Mouse (Mus musculus): Measurements from ENCODE around the gene Magi1.

The Magi1 gene

DNA sequence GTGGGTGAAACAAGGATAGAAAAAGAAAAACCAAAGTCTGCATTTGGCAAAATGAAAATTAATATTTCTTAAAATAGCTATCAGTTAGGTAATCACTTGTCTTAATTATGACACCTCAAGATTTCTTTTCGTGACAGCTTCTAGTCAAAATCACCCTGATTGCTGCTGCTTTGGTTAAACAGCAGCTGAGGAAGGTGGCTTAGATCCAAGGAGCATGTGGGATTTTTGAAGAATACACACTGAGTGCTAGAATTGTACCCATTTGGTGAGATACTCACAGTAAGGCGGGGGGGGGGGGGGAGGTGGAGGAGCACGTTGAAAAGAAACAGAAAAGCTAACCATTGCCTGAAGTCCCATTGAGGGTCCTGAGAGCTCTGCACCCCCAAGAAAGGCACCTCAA lies 438.2 kb downstream of the Magi1 start:
- in situ Hi-C loops (cut with MboI; ENCODE audit: low pct_unique_long_range_greater_than_20kb in 1 of 2, low sequenced_read_pairs in 2 of 2, unreplicated experiment in 1 of 2): no loop called here

DNA sequence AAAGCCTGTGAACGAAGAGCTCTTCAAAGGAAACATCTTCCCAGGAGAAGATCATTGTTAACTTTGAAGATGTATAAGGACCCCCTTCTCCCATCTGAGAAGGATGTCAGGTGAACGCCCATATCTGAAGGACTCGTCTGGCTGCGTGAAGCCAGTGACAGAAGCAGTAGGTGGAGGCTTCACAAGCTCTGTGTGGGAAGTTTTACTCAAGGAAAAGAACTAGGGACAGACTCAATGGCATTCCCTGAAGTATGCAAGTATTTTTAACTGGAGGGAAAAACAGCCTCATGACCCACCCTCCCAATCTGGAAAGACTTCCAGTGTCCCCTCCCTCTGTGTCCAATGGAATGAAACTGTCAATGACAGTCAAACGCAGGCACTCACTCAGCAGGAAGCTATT lies 438.6 kb downstream of the Magi1 start:
- in situ Hi-C loops (cut with MboI; ENCODE audit: low pct_unique_long_range_greater_than_20kb in 1 of 2, low sequenced_read_pairs in 2 of 2, unreplicated experiment in 1 of 2): no loop called here

DNA sequence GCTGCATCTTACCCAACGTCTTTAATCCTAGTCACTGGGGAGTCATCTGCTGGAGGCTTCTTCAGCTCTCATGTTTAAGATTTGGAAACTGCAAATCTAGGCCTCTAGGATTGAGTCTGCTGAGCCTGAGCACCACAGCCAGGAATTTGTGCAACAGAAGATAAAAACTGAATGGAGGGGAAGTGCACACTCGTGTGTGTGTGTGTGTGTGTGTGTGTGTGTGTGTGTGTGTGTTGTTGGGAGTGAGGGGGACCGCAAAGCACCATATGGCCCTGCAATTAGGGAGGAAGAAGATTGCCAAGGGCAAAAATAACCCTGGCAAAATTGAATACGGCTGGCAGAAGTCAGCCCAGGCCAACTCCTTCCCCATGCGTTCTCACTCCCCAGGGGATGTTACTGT lies 439.1 kb downstream of the Magi1 start:
- in situ Hi-C loops (cut with MboI; ENCODE audit: low pct_unique_long_range_greater_than_20kb in 1 of 2, low sequenced_read_pairs in 2 of 2, unreplicated experiment in 1 of 2): no loop called here

- in situ Hi-C loops (cut with MboI; ENCODE audit: low pct_unique_long_range_greater_than_20kb in 1 of 2, low sequenced_read_pairs in 2 of 2, unreplicated experiment in 1 of 2): no loop called here
Observed at GRCm38 (mm10) chr6:93838398-93838797, 445.3 kb downstream of the Magi1 start.

DNA sequence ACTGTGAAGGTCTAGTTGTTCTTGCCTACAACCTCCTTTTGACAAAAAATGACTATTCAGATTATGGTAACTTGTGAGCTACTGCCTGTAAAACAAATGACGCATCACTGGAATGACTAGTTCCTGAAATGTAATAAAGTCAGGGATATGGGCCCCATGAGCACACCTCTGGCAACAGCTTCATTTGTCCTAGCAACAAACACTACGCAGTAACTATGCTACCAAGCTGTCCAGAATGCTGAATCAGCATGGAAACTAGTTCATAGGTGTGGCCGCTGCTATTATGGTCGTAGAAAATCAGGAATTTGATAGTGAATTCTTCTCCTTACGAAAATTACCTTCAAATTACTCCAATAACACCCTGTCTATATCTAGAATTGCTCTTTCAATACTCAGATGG lies 447.1 kb downstream of the Magi1 start:
- in situ Hi-C loops (cut with MboI; ENCODE audit: low pct_unique_long_range_greater_than_20kb in 1 of 2, low sequenced_read_pairs in 2 of 2, unreplicated experiment in 1 of 2): no loop called here

DNA sequence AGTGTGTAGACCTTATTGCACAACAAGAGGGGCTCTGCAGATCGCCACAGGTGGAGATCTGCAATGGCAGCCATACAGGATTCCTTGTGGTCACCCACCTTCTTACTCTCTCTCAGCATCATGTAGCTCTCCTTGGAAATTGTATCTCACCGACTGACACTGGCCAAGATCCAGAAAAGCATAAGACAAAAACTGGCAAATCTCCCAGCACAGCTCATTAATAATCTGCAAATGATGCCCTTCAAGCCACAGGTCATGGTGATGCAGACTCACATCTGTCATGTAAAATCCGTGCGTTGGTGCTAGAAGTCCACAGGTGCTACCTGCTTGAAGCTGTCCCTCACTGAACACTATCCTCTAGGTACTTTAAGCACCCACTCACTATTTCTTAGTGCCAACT lies 448.5 kb downstream of the Magi1 start:
- in situ Hi-C loops (cut with MboI; ENCODE audit: low pct_unique_long_range_greater_than_20kb in 1 of 2, low sequenced_read_pairs in 2 of 2, unreplicated experiment in 1 of 2): no loop called here

DNA sequence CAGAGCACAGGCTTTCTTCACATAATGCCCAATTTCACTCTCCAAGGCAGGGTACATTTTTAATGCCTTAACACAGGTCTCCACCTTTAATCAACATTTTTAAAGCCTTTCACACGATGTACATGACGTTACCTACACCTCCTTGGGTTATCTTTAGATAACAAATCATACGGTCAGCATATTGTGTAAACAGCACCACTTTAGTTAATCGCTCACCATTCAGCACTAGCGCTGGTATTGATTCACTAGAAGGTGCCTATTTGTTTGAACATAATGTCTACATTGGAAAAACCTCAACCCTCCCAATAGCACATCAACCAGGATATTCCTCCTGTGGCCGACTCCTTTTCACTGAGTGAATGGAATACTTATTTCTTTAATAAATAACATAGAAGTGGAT lies 455.5 kb downstream of the Magi1 start:
- in situ Hi-C loops (cut with MboI; ENCODE audit: low pct_unique_long_range_greater_than_20kb in 1 of 2, low sequenced_read_pairs in 2 of 2, unreplicated experiment in 1 of 2): no loop called here

GRCm38 (mm10) chr6:93826875-93827274 lies 456.8 kb downstream of the Magi1 start:
- in situ Hi-C loops (cut with MboI; ENCODE audit: low pct_unique_long_range_greater_than_20kb in 1 of 2, low sequenced_read_pairs in 2 of 2, unreplicated experiment in 1 of 2): no loop called here

GRCm38 (mm10) chr6:93822221-93822897 lies 461.4 kb downstream of the Magi1 start:
- in situ Hi-C loops (cut with MboI; ENCODE audit: low pct_unique_long_range_greater_than_20kb in 1 of 2, low sequenced_read_pairs in 2 of 2, unreplicated experiment in 1 of 2): no loop called here

- in situ Hi-C loops (cut with MboI; ENCODE audit: low pct_unique_long_range_greater_than_20kb in 1 of 2, low sequenced_read_pairs in 2 of 2, unreplicated experiment in 1 of 2): no loop called here
Observed at GRCm38 (mm10) chr6:93821512-93821911, 462.2 kb downstream of the Magi1 start.

DNA sequence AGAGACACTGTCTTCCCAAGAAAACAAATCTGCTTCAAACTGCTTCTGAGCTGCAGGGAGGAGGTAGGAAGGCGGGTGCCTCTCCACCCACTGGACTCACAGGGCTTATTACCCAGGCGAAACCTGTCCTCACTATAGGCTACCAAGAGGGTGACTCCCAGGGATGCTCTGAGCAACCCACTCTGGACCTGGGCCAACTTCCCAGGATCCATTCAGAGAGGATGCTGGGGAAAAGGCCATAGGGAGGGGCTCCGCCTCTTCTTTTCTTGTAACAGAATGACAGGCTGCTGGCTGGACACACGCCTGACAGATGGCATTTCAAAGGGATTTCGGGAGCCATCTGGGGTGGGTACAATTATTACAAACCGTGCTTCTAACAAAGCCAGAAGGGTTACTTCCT lies 463.8 kb downstream of the Magi1 start:
- in situ Hi-C loops (cut with MboI; ENCODE audit: low pct_unique_long_range_greater_than_20kb in 1 of 2, low sequenced_read_pairs in 2 of 2, unreplicated experiment in 1 of 2): no loop called here

DNA sequence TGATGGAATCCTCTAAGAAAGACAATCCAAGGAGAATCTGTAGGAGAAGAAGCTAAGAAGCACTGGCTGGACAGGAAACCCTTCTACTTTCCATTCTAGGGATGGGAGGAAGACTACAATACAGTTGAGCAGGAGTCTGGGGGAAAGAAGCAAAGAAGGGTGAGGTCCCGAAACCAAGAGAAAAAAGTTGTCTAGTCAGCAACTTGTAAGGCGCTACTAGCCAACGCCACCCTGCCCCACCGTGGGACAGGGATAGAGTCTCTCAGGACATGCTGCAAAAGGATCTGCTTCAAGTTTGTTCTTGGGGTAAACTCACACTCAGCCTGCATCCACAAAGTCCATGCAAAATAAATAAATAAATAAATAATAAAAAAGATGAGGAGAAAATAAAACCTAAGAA lies 464.4 kb downstream of the Magi1 start:
- in situ Hi-C loops (cut with MboI; ENCODE audit: low pct_unique_long_range_greater_than_20kb in 1 of 2, low sequenced_read_pairs in 2 of 2, unreplicated experiment in 1 of 2): no loop called here

DNA sequence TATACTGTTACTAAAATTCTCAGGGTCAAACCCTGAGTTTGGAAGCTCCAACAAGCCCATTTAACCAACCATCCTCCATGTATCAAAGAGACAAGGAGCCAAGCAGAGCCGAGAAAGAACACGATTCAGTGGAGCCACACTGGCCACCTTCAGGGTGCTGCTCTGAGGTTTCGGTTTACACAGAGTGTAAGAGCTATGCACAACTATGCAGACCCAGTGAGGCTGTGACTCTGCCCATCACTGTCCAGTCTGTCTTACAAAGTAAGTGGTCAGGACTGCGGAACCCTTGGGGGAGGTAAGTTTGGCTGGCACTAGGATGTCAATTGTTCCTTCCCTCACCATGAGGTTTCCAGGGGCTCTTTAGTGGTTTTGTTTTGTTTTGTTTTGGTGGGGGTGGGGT lies 465.2 kb downstream of the Magi1 start:
- in situ Hi-C loops (cut with MboI; ENCODE audit: low pct_unique_long_range_greater_than_20kb in 1 of 2, low sequenced_read_pairs in 2 of 2, unreplicated experiment in 1 of 2): no loop called here

- in situ Hi-C loops (cut with MboI; ENCODE audit: low pct_unique_long_range_greater_than_20kb in 1 of 2, low sequenced_read_pairs in 2 of 2, unreplicated experiment in 1 of 2): no loop called here
Observed at GRCm38 (mm10) chr6:93805407-93805936, 478.2 kb downstream of the Magi1 start.

DNA sequence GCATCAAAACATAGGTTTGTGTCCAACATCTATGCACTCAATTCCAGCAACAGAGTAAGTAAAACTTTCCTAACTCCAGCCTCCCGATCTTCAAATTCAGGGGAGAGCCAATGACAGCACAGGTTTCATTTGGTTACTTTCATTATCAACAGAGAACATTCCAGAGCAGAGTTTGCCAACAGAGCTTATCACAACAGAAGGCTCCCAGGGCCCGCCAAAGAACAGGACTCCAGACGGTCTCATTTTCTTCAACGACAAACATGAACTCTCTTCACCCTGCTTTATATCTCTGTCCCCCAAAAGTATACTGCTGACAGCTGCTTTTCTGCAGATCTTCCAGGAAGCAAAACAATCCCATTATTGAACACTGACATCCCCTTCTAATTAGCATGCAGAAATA lies 481.3 kb downstream of the Magi1 start:
- in situ Hi-C loops (cut with MboI; ENCODE audit: low pct_unique_long_range_greater_than_20kb in 1 of 2, low sequenced_read_pairs in 2 of 2, unreplicated experiment in 1 of 2): no loop called here

GRCm38 (mm10) chr6:93800465-93800864 lies 483.3 kb downstream of the Magi1 start:
- in situ Hi-C loops (cut with MboI; ENCODE audit: low pct_unique_long_range_greater_than_20kb in 1 of 2, low sequenced_read_pairs in 2 of 2, unreplicated experiment in 1 of 2): no loop called here

- in situ Hi-C loops (cut with MboI; ENCODE audit: low pct_unique_long_range_greater_than_20kb in 1 of 2, low sequenced_read_pairs in 2 of 2, unreplicated experiment in 1 of 2): no loop called here
Observed at GRCm38 (mm10) chr6:93792309-93793215, 491.2 kb downstream of the Magi1 start.

DNA sequence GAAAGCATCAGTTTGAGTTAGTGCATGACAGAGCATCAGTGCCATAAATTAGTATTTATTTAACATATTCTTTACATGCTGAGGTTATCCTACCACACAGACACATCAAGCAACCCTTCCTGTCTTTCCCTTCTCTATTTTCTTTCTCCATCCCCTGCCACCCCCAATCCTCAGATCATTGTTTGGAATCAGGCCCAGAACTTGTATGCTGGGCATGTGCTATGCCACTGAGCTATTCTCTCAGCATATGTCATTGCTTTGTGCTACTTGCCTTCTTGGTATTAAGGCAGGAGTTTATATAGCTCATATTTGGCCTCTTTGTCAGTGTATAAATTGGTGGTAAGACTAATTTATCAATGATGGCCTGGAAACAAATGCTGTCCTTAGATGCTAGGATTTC lies 494.0 kb downstream of the Magi1 start:
- in situ Hi-C loops (cut with MboI; ENCODE audit: low pct_unique_long_range_greater_than_20kb in 1 of 2, low sequenced_read_pairs in 2 of 2, unreplicated experiment in 1 of 2): no loop called here

GRCm38 (mm10) chr6:93787042-93787441 lies 496.7 kb downstream of the Magi1 start:
- in situ Hi-C loops (cut with MboI; ENCODE audit: low pct_unique_long_range_greater_than_20kb in 1 of 2, low sequenced_read_pairs in 2 of 2, unreplicated experiment in 1 of 2): no loop called here

- in situ Hi-C loops (cut with MboI; ENCODE audit: low pct_unique_long_range_greater_than_20kb in 1 of 2, low sequenced_read_pairs in 2 of 2, unreplicated experiment in 1 of 2): no loop called here
Observed at GRCm38 (mm10) chr6:93786220-93786619, 497.5 kb downstream of the Magi1 start.

Data from mouse embryonic stem cell (cell line).